Mouse (Mus musculus) CH12.LX (cell line): Measurements from ENCODE around the gene Nedd8. TPM values are rescaled to one million over a fixed set of nuclear protein-coding genes. Genes with fewer than 3 reads are reported as not detected.

Experiments
- DNase-seq: peaks from one replicate; pipeline ENCODE4 v3.0.0-alpha.2; 2013; ENCODE audit errors: extremely low read depth
- H3K27ac ChIP-seq: 2 replicates; pipeline ENCODE4 v1.5.1; 2012; ENCODE audit warnings: low read depth, mild to moderate bottlenecking, control low read depth, moderate library complexity; ENCODE audit not compliant: insufficient read depth
- H3K27me3 ChIP-seq: replicated peaks from 2 replicates; pipeline ENCODE3; 2012; ENCODE audit warnings: inconsistent platforms
- H3K36me3 ChIP-seq, 2 experiments: replicated peaks in 1 of 2; 2 replicates each; pipeline versions ENCODE3 to v1.6.1; 2012; ENCODE audit warnings: inconsistent platforms in 1 of 2, low read length in 1 of 2, mild to moderate bottlenecking in 1 of 2, mixed read lengths in 1 of 2, moderate library complexity in 1 of 2; ENCODE audit not compliant: control insufficient read depth in 1 of 2, insufficient read depth in 1 of 2
- H3K4me1 ChIP-seq, 2 experiments: 2 replicates each; pipeline ENCODE4 v1.6.1; 2012; ENCODE audit warnings: inconsistent platforms in 1 of 2, moderate library complexity in 1 of 2; ENCODE audit not compliant: insufficient read depth in 2 of 2, control insufficient read depth in 1 of 2
- H3K4me2 ChIP-seq: 2 replicates; pipeline ENCODE4 v1.6.1; 2012; ENCODE audit warnings: low read depth, mild to moderate bottlenecking, control low read depth; ENCODE audit not compliant: poor library complexity, insufficient read depth, severe bottlenecking
- H3K4me3 ChIP-seq, 3 experiments: fragments of 150-350 bp in 1 of 3; sonication (generic) in 1 of 3; replicated peaks in 1 of 3; 2 replicates each; pipeline versions ENCODE3 to v1.5.1; 2011 to 2012; ENCODE audit warnings: low read depth in 2 of 3, low read length in 2 of 3, mild to moderate bottlenecking in 2 of 3, moderate library complexity in 2 of 3, control low read depth in 1 of 3, improper control_type of control experiment in 1 of 3, inconsistent platforms in 1 of 3, mixed read lengths in 1 of 3; ENCODE audit not compliant: poor library complexity in 1 of 3
- H3K79me2 ChIP-seq: replicated peaks from 2 replicates; pipeline ENCODE4 v1.6.1; 2012; ENCODE audit warnings: mild to moderate bottlenecking, moderate library complexity; ENCODE audit not compliant: control insufficient read depth, poor library complexity, insufficient read depth, severe bottlenecking; ENCODE audit errors: extremely low read depth
- H3K9ac ChIP-seq: 2 replicates; pipeline ENCODE4 v1.6.1; 2012; ENCODE audit warnings: low read depth, mild to moderate bottlenecking, control low read depth, moderate library complexity; ENCODE audit not compliant: insufficient read depth
- H3K9me3 ChIP-seq: replicated peaks from 2 replicates; pipeline ENCODE3; 2012; ENCODE audit warnings: low read length, inconsistent platforms, mixed read lengths
- GABPA ChIP-seq: IDR thresholded peaks from 2 replicates; pipeline ENCODE4 v1.6.1; 2012; ENCODE audit warnings: low read depth, low read length, improper control_type of control experiment, inconsistent platforms; ENCODE audit not compliant: insufficient replicate concordance
- MAFK ChIP-seq: IDR thresholded peaks from 2 replicates; pipeline ENCODE4 v1.6.1; 2011; ENCODE audit warnings: low read length, improper control_type of control experiment; ENCODE audit not compliant: insufficient replicate concordance
- MAZ ChIP-seq: IDR thresholded peaks from 2 replicates; pipeline ENCODE4 v1.6.1; 2012; ENCODE audit warnings: low read depth, mild to moderate bottlenecking, inconsistent platforms, low read length, improper control_type of control experiment, moderate library complexity
- MYC ChIP-seq: IDR thresholded peaks from 2 replicates; pipeline ENCODE4 v1.6.1; 2011; ENCODE audit warnings: low read depth, mild to moderate bottlenecking, improper control_type of control experiment, low read length
- NRF1 ChIP-seq: IDR thresholded peaks from 2 replicates; pipeline ENCODE4 v1.6.1; 2014; ENCODE audit warnings: low read depth, mild to moderate bottlenecking, inconsistent platforms, low read length, improper control_type of control experiment, moderate library complexity
- TBP ChIP-seq: conservative IDR thresholded peaks from 2 replicates; pipeline ENCODE4 v1.6.1; 2011; ENCODE audit warnings: low read depth, low read length, improper control_type of control experiment
- USF2 ChIP-seq: conservative IDR thresholded peaks from 2 replicates; pipeline ENCODE4 v1.6.1; 2011; ENCODE audit warnings: low read depth, low read length, improper control_type of control experiment
- ZC3H11A ChIP-seq: IDR thresholded peaks from 2 replicates; pipeline ENCODE4 v1.6.1; 2012; ENCODE audit warnings: low read depth, mild to moderate bottlenecking, inconsistent platforms, low read length, improper control_type of control experiment
- ZKSCAN1 ChIP-seq: IDR thresholded peaks from 2 replicates; pipeline ENCODE4 v1.6.1; 2012; ENCODE audit warnings: low read depth, inconsistent platforms, low read length, improper control_type of control experiment, borderline replicate concordance
- ZMIZ1 ChIP-seq: IDR thresholded peaks from 2 replicates; pipeline ENCODE4 v1.6.1; 2012; ENCODE audit warnings: low read depth, mild to moderate bottlenecking, inconsistent platforms, low read length, improper control_type of control experiment
- dilution Hi-C: fragments of 300-500 bp; cut with MboI; formaldehyde crosslinking; loops from 2 replicates; pipeline ENCODE4 v1.14.3; 2020; ENCODE audit warnings: low sequenced_read_pairs; ENCODE audit not compliant: extremely low pct_unique_long_range_greater_than_20kb, extremely low pct_ligation_motif_present
- in situ Hi-C: fragments of 300-500 bp; cut with MboI; formaldehyde crosslinking; loops from 3 replicates; pipeline ENCODE4 v1.14.3; 2019; ENCODE audit warnings: low sequenced_read_pairs, low pct_ligation_motif_present, low pct_unique_long_range_greater_than_20kb, mixed read lengths
- polyA plus RNA-seq: library from polyadenylated mRNA; unstranded; fragments of >175 nt; gene quantifications from 2 replicates; pipeline ENCODE4 v1.2.1, GENCODE M21; 2012; ENCODE audit warnings: low read depth; ENCODE audit not compliant: insufficient read length
- total RNA-seq, 2 experiments: library from RNA; depleted of rRNA; stranded (reverse); fragments of 300-350 nt in 1 of 2; fragments of >200 nt in 1 of 2; gene quantifications; 2 replicates each; pipeline ENCODE4 v1.2.3; 2012 to 2014

Nedd8 gene
- total and polyA plus RNA-seq, 3 experiments, result 276 to 513 (median 378) TPM

- Histone ChIP-seq H3K27ac (no peak overlapping the region), H3K4me2 (no peak overlapping the region), H3K79me2 (no peaks in the 10 kb centered on the region), H3K4me3 (no peak overlapping the region), H3K9me3 (no peaks in the 10 kb centered on the region), H3K36me3 (no peaks in the 10 kb centered on the region), H3K4me1 (no peaks in the 10 kb centered on the region), H3K27me3 (peaks cover 2% of the 10 kb centered on the region), H3K9ac (no peak overlapping the region)
- no peak for DNase-seq
- TF ChIP-seq MAFK (no peak), TBP (no peak), MAZ (no peak), MYC (no peak), NRF1 (no peak)
- dilution Hi-C loops, result no loop called here
- in situ Hi-C loops, result no loop called here
Measured at GRCm38 (mm10) chr14:55709509-55709908, 37.6 kb upstream of the Nedd8 start.

GRCm38 (mm10) chr14:55707397-55707796, 35.5 kb upstream of the Nedd8 start:
- Histone ChIP-seq H3K9ac (no peak overlapping the region), H3K27me3 (peaks cover 2% of the 10 kb centered on the region), H3K79me2 (no peaks in the 10 kb centered on the region), H3K4me3 (no peak overlapping the region), H3K4me1 (no peaks in the 10 kb centered on the region), H3K9me3 (no peaks in the 10 kb centered on the region), H3K27ac (no peak overlapping the region), H3K4me2 (no peak overlapping the region), H3K36me3 (no peaks in the 10 kb centered on the region)
- dilution Hi-C loops, result no loop called here
- in situ Hi-C loops, result no loop called here
- TF ChIP-seq ZC3H11A, result no peak
- TF ChIP-seq ZKSCAN1, result no peak
- TF ChIP-seq GABPA, result no peak
- no peak for DNase-seq

GRCm38 (mm10) chr14:55706051-55706600, 34.2 kb upstream of the Nedd8 start:
- Histone ChIP-seq H3K9ac (no peak overlapping the region), H3K4me2 (no peak overlapping the region), H3K4me3 (no peak overlapping the region), H3K9me3 (no peaks in the 10 kb centered on the region), H3K27me3 (peaks cover 2% of the 10 kb centered on the region), H3K36me3 (no peaks in the 10 kb centered on the region), H3K79me2 (no peaks in the 10 kb centered on the region), H3K4me1 (peaks cover 0 to under 1% of the 10 kb centered on the region in 2 experiments; a peak in 2 of 4 replicates), H3K27ac (no peak overlapping the region)
- TF ChIP-seq USF2, result no peak
- no peak for TF ChIP-seq MAFK
- no peak for TF ChIP-seq ZMIZ1
- no peak for DNase-seq
- dilution Hi-C loops (no loop called here), in situ Hi-C loops (no loop called here)
